Mouse (Mus musculus) erythroblast, embryonic 14.5 days (primary cell): ENCODE results near the gene Larp1b.

ENCODE experiments used
- GATA1 ChIP-seq: IDR thresholded peaks from 2 replicates; pipeline ENCODE4 v1.6.1; 2012; ENCODE audit warnings: low read length, inconsistent platforms, mixed read lengths
- TAL1 ChIP-seq: IDR thresholded peaks from 3 replicates; pipeline ENCODE4 v1.6.1; 2012; ENCODE audit warnings: low read length, inconsistent platforms, mixed read lengths

DNA sequence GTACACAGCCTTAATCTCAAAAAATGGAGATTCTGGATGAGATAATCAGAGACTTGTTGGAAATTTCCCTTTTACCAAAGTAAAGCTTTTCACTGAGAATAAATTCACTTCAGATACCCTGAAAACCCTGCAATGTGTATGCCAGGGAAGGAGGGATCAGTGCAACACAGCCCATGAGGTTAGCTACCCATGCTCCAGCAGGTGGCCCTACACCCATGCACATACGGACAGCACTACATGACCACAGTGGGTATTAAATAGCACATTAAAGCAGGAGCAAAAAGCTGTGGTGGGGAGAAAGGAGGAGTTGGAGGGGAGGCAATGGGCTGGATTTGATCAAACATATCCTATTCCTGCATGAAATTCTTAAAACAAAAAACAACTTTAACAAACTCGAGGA lies 120.9 kb downstream of the Larp1b start:
- TF ChIP-seq TAL1 (no peak), GATA1 (no peak)
